Mouse (Mus musculus): ENCODE measurements at regions not wholly inside any gene's neighbourhood (a gene's known extent, or its start where the extent isn't known, plus 50 kb on each side); places are given as distances from the start of the nearest gene placed in this dataset.

- no peak for DNase-seq
Observed at GRCm38 (mm10) chr12:10573381-10573780, 182.8 kb downstream of the Rdh14 start.

GRCm38 (mm10) chr12:10582840-10583614 lies 192.5 kb downstream of the Rdh14 start:
- DNase-seq, result no peak

GRCm38 (mm10) chr12:10584026-10584425 lies 193.5 kb downstream of the Rdh14 start:
- DNase-seq, result no peak

GRCm38 (mm10) chr12:10589537-10589936 lies 199.0 kb downstream of the Rdh14 start:
- DNase-seq, result peak; percentile 51

GRCm38 (mm10) chr12:10597976-10598746 lies 207.6 kb downstream of the Rdh14 start:
- DNase-seq, result peak; percentile 44

- DNase-seq, result no peak
Observed at GRCm38 (mm10) chr12:10600111-10600510, 209.5 kb downstream of the Rdh14 start.

- no peak for DNase-seq
Observed at GRCm38 (mm10) chr12:10618319-10618718, 227.7 kb downstream of the Rdh14 start.

- no peak for DNase-seq
Observed at GRCm38 (mm10) chr12:10620541-10620940, 230.0 kb downstream of the Rdh14 start.

- no peak for DNase-seq
Observed at GRCm38 (mm10) chr12:10638591-10638990, 248.0 kb downstream of the Rdh14 start.

- no peak for DNase-seq
Observed at GRCm38 (mm10) chr12:10654466-10655184, 264.1 kb downstream of the Rdh14 start.

- no peak for DNase-seq
Observed at GRCm38 (mm10) chr12:10655185-10655544, 264.6 kb downstream of the Rdh14 start.

- DNase-seq, result no peak
Observed at GRCm38 (mm10) chr12:10658826-10659225, 268.3 kb downstream of the Rdh14 start.

GRCm38 (mm10) chr12:10686747-10687146 lies 296.2 kb downstream of the Rdh14 start:
- DNase-seq, result no peak

Data from kidney, adult 18-20 months (tissue).